Mouse (Mus musculus) heart, embryonic 13.5 days (tissue): ENCODE measurements around the gene Ipcef1. TPM values are rescaled to one million over a fixed set of nuclear protein-coding genes. Genes with fewer than 3 reads are reported as not detected.

Source experiments
- ATAC-seq: fragments of 200-750 bp; cut with Nextera tagmentation; 2 replicates; pipeline ENCODE4 v1.8.0; 2017; ENCODE audit warnings: moderate TSS enrichment; ENCODE audit not compliant: insufficient number of reproducible peaks, low FRiP score, low TSS enrichment; ENCODE audit errors: extremely low read depth
- H3K27ac ChIP-seq: fragments of 300-500 bp; sonication (generic); replicated peaks from 2 replicates; pipeline ENCODE4 v1.5.1; 2015; ENCODE audit warnings: moderate library complexity, mild to moderate bottlenecking, inconsistent platforms
- H3K27me3 ChIP-seq: fragments of 300-500 bp; sonication (generic); replicated peaks from 2 replicates; pipeline ENCODE4 v1.6.1; 2015; ENCODE audit warnings: mild to moderate bottlenecking, inconsistent platforms
- H3K36me3 ChIP-seq: fragments of 300-500 bp; sonication (generic); 2 replicates; pipeline ENCODE4 v1.6.1; 2015; ENCODE audit warnings: mild to moderate bottlenecking, inconsistent platforms
- H3K4me1 ChIP-seq: fragments of 300-500 bp; sonication (generic); 2 replicates; pipeline ENCODE4 v1.6.1; 2015; ENCODE audit warnings: inconsistent platforms
- H3K4me2 ChIP-seq: fragments of 300-500 bp; sonication (generic); 2 replicates; pipeline ENCODE4 v1.6.1; 2015; ENCODE audit warnings: inconsistent platforms, mild to moderate bottlenecking, moderate library complexity
- H3K4me3 ChIP-seq: fragments of 300-500 bp; sonication (generic); 2 replicates; pipeline ENCODE4 v1.5.1; 2015; ENCODE audit warnings: moderate library complexity, mild to moderate bottlenecking, inconsistent platforms
- H3K9ac ChIP-seq: fragments of 300-500 bp; sonication (generic); 2 replicates; pipeline ENCODE4 v1.6.1; 2015; ENCODE audit warnings: inconsistent platforms, mild to moderate bottlenecking, moderate library complexity
- H3K9me3 ChIP-seq: fragments of 300-500 bp; sonication (generic); 2 replicates; pipeline ENCODE4 v1.6.1; 2016; ENCODE audit warnings: inconsistent platforms
- WGBS: fragments of 180-500 bp; shearing (Covaris S2); methylation state at CpG from one replicate; pipeline ENCODE4 v1.1.7; 2015; ENCODE audit warnings: mixed read lengths; 5-methylcytosine and 5-hydroxymethylcytosine counted together
- polyA plus RNA-seq: library from polyadenylated mRNA; unstranded; fragments of >200 nt; fragmentation: Nextera tagmentation; extraction: Ambion mirVana; gene quantifications from 2 replicates; pipeline ENCODE4 v1.2.1, GENCODE M21; 2015

Ipcef1 gene
- polyA plus RNA-seq, 1 experiment from 2014 or later = 0.15 TPM

DNA sequence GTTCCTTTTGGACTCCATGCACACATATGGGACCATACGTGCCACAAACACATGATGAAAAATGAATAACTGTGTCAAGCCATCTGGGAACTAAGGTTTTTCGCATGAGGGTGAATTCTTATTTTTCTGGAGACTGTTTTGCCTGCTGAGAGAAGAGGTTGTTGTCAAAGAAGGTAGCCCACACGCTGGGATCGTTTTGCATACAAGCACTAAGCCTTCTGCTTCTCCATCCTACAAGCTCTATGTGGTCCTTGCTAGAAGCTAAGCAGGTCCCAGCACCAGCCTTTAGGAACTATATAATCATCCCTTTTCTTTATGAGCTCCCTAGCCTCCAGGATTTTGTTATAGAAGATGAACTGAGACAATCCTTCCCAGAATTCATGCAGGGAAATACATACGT, 93.5 kb downstream of the Ipcef1 start:
- no peaks in the 10 kb centered on the region for H3K4me1 ChIP-seq
- 64% methylated on average over 5 of the region's 5 CpGs for WGBS
- H3K27ac ChIP-seq = no peak overlapping the region
- H3K36me3 ChIP-seq = no peaks in the 10 kb centered on the region
- H3K9me3 ChIP-seq = no peaks in the 10 kb centered on the region
- H3K4me3 ChIP-seq = no peak overlapping the region
- H3K27me3 ChIP-seq = no peaks in the 10 kb centered on the region
- no peak overlapping the region for H3K9ac ChIP-seq
- ATAC-seq = no peak
- no peak overlapping the region for H3K4me2 ChIP-seq

GRCm38 (mm10) chr10:6956357-6956756, 95.9 kb downstream of the Ipcef1 start:
- 73% methylated on average over 2 of the region's 2 CpGs for WGBS

DNA sequence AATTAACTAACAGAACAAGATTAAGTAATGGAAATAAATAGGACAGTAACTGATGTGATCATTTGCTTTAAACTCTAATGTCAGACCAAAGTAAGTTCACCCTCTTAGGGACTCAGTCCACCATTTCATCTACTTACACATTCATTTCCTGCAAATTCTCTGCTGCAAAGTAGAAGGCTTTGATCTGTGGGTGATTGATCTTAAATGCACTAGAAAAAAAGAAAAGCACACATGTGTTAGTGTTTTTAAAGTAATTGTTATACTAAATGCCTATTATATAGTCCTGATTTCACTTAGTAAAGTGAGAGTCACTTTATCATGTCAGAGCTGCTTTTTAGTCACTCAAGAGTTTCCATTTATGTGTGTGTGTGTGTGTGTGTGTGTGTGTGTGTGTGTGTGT, 97.7 kb downstream of the Ipcef1 start:
- Histone ChIP-seq H3K4me1 (no peaks in the 10 kb centered on the region), H3K27ac (no peak overlapping the region), H3K9me3 (no peaks in the 10 kb centered on the region), H3K9ac (no peak overlapping the region), H3K4me2 (no peak overlapping the region), H3K27me3 (no peaks in the 10 kb centered on the region), H3K36me3 (no peaks in the 10 kb centered on the region), H3K4me3 (no peak overlapping the region)
- no peak for ATAC-seq

More at GRCm38 (mm10) chr10:6956357-6956756, 95.9 kb downstream of the Ipcef1 start:
- H3K4me2 ChIP-seq = no peak overlapping the region
- no peaks in the 10 kb centered on the region for H3K9me3 ChIP-seq
- H3K4me3 ChIP-seq = no peak overlapping the region
- H3K9ac ChIP-seq = no peak overlapping the region
- H3K4me1 ChIP-seq = no peaks in the 10 kb centered on the region
- no peaks in the 10 kb centered on the region for H3K27me3 ChIP-seq
- ATAC-seq = no peak
- H3K27ac ChIP-seq = no peak overlapping the region
- H3K36me3 ChIP-seq = no peaks in the 10 kb centered on the region

- no peaks in the 10 kb centered on the region for H3K36me3 ChIP-seq
- no peak for ATAC-seq
- no peaks in the 10 kb centered on the region for H3K27me3 ChIP-seq
- WGBS = 71% methylated on average over 1 of the region's 1 CpGs
- H3K4me2 ChIP-seq = no peak overlapping the region
- H3K9me3 ChIP-seq = no peaks in the 10 kb centered on the region
- H3K27ac ChIP-seq = no peak overlapping the region
- H3K4me3 ChIP-seq = no peak overlapping the region
- no peaks in the 10 kb centered on the region for H3K4me1 ChIP-seq
- H3K9ac ChIP-seq = no peak overlapping the region
These were observed 99.2 kb downstream of the Ipcef1 start for GRCm38 (mm10) chr10:6953115-6953514.

GRCm38 (mm10) chr10:6936671-6937425, 115.4 kb downstream of the Ipcef1 start:
- WGBS = 69% methylated on average over 4 of the region's 4 CpGs
- H3K27ac ChIP-seq = no peak overlapping the region
- no peaks in the 10 kb centered on the region for H3K9me3 ChIP-seq
- H3K4me2 ChIP-seq = no peak overlapping the region
- no peaks in the 10 kb centered on the region for H3K4me1 ChIP-seq
- no peak for ATAC-seq
- H3K36me3 ChIP-seq = no peaks in the 10 kb centered on the region
- no peak overlapping the region for H3K9ac ChIP-seq
- H3K4me3 ChIP-seq = no peak overlapping the region
- no peaks in the 10 kb centered on the region for H3K27me3 ChIP-seq

GRCm38 (mm10) chr10:6934776-6935175, 117.5 kb downstream of the Ipcef1 start:
- no peak for ATAC-seq
- no peaks in the 10 kb centered on the region for H3K9me3 ChIP-seq
- no peaks in the 10 kb centered on the region for H3K27me3 ChIP-seq
- H3K4me2 ChIP-seq = no peak overlapping the region
- H3K4me3 ChIP-seq = no peak overlapping the region
- no peak overlapping the region for H3K27ac ChIP-seq
- H3K36me3 ChIP-seq = no peaks in the 10 kb centered on the region
- 68% methylated on average over 3 of the region's 3 CpGs for WGBS
- H3K4me1 ChIP-seq = no peaks in the 10 kb centered on the region
- H3K9ac ChIP-seq = no peak overlapping the region

DNA sequence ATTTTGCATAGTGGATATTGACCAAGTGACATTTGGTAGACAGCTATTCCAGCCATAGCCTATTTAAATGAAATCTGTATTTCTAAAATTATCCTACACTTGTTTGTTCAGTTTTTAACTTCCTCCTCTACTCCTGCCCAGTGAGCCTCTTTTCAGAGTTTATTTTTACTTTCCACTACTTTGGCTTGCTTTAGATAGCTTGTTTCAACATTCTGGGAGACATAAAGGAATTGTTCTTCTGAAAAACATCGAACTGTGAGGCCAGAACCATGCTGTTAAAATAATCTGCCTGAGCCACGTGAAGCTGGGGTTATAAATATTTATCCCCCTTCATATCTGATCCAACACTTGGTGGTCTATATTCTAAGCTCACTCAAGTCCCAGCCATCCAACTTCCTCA, 121.4 kb downstream of the Ipcef1 start:
- no peaks in the 10 kb centered on the region for H3K27me3 ChIP-seq
- WGBS = 49% methylated on average over 2 of the region's 2 CpGs
- no peak overlapping the region for H3K27ac ChIP-seq
- H3K4me2 ChIP-seq = no peak overlapping the region
- H3K9ac ChIP-seq = no peak overlapping the region
- ATAC-seq = no peak
- H3K4me1 ChIP-seq = no peaks in the 10 kb centered on the region
- H3K9me3 ChIP-seq = no peaks in the 10 kb centered on the region
- H3K4me3 ChIP-seq = no peak overlapping the region
- H3K36me3 ChIP-seq = no peaks in the 10 kb centered on the region

GRCm38 (mm10) chr10:6930398-6930797, 121.9 kb downstream of the Ipcef1 start:
- Histone ChIP-seq H3K36me3 (no peaks in the 10 kb centered on the region), H3K27ac (no peak overlapping the region), H3K9ac (no peak overlapping the region), H3K4me2 (no peak overlapping the region), H3K27me3 (no peaks in the 10 kb centered on the region), H3K9me3 (no peaks in the 10 kb centered on the region), H3K4me1 (no peaks in the 10 kb centered on the region), H3K4me3 (no peak overlapping the region)
- WGBS = 58% methylated on average over 1 of the region's 1 CpGs
- no peak for ATAC-seq

GRCm38 (mm10) chr10:6928905-6929304, 123.4 kb downstream of the Ipcef1 start:
- no peaks in the 10 kb centered on the region for H3K36me3 ChIP-seq
- no peak overlapping the region for H3K4me3 ChIP-seq
- no peak for ATAC-seq
- H3K9me3 ChIP-seq = no peaks in the 10 kb centered on the region
- no peak overlapping the region for H3K27ac ChIP-seq
- WGBS = 42% methylated on average over 1 of the region's 1 CpGs
- H3K4me1 ChIP-seq = no peaks in the 10 kb centered on the region
- H3K4me2 ChIP-seq = no peak overlapping the region
- H3K9ac ChIP-seq = no peak overlapping the region
- H3K27me3 ChIP-seq = no peaks in the 10 kb centered on the region

DNA sequence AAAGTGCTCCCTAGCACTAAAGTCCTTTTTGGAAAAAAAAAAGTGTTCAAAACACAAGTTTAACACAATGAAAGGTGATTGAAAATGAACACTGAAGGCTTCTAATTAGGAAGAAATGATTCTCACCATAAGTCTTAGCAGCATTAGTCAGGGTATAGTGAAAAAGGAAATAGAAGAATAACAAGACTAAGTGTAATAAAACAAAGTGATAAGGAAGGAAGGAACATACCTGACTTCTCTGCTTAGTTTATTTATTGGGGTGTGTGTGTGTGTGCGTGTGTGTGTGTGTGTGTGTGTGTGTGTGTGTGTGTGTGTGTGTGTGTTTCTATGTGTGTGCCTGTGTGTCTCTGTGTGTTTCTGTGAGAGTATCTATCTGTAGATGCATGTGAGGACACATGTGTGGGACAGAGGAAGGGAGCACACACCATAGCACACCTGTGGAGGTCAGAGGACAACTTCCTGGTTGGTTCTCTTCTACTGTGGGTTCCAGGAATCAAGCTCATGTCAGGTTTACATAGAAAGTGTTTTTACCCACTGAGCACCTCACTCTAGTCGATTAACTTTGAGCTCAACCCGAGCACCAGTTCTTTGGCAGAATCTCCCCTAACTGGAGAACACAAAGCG, 124.6 kb downstream of the Ipcef1 start:
- WGBS = 73% methylated on average over 4 of the region's 4 CpGs

GRCm38 (mm10) chr10:6926724-6927123, 125.6 kb downstream of the Ipcef1 start:
- H3K4me2 ChIP-seq = no peak overlapping the region
- no peaks in the 10 kb centered on the region for H3K4me1 ChIP-seq
- ATAC-seq = no peak
- no peaks in the 10 kb centered on the region for H3K27me3 ChIP-seq
- no peak overlapping the region for H3K4me3 ChIP-seq
- H3K27ac ChIP-seq = no peak overlapping the region
- H3K9me3 ChIP-seq = no peaks in the 10 kb centered on the region
- 75% methylated on average over 2 of the region's 2 CpGs for WGBS
- no peak overlapping the region for H3K9ac ChIP-seq
- H3K36me3 ChIP-seq = no peaks in the 10 kb centered on the region

More for the DNA sequence above, 124.6 kb downstream of the Ipcef1 start:
- H3K4me2 ChIP-seq = no peak overlapping the region
- no peaks in the 10 kb centered on the region for H3K36me3 ChIP-seq
- no peak overlapping the region for H3K4me3 ChIP-seq
- no peaks in the 10 kb centered on the region for H3K27me3 ChIP-seq
- H3K27ac ChIP-seq = no peak overlapping the region
- H3K4me1 ChIP-seq = no peaks in the 10 kb centered on the region
- H3K9me3 ChIP-seq = no peaks in the 10 kb centered on the region
- no peak for ATAC-seq
- H3K9ac ChIP-seq = no peak overlapping the region
